ENCODE assay signal across 38 mouse cellular contexts in genomic region chr17:35554321-35554720, GRCm38 (mm10). TPM values are rescaled to one million over a fixed set of nuclear protein-coding genes. Genes with fewer than 3 reads are reported as not detected.
"Had no signal": no experiment of that assay in that cellular context is flagged by ENCODE, and none has a peak within 500 bp of the region (broad histone marks: within the 10 kb centered on the region; RNA-seq: fewer than 3 reads in every experiment).

No protein-coding gene starts in this region.

- H3K27ac ChIP-seq: heart, adult 2 months; heart, embryonic 13.5 days; heart, embryonic 15.5 days; hindbrain, embryonic 14.5 days; intestine, embryonic 15.5 days; layer of hippocampus, adult 2 months; left cerebral cortex, adult 2 months; limb, embryonic 10.5 days; limb, embryonic 12.5 days; liver, embryonic 13.5 days had no signal

- H3K27me3 ChIP-seq: heart, embryonic 13.5 days; heart, embryonic 15.5 days; intestine, embryonic 15.5 days; limb, embryonic 12.5 days; liver, embryonic 13.5 days had no signal

- H3K9ac ChIP-seq: heart, embryonic 13.5 days; heart, embryonic 15.5 days; hindbrain, embryonic 14.5 days; intestine, embryonic 15.5 days; limb, embryonic 12.5 days; liver, embryonic 13.5 days had no signal

- H3K36me3 ChIP-seq: heart, embryonic 13.5 days; heart, embryonic 15.5 days; intestine, embryonic 15.5 days; limb, embryonic 10.5 days; limb, embryonic 12.5 days; liver, embryonic 13.5 days had no signal

- H3K4me1 ChIP-seq: limb, embryonic 10.5 days; limb, embryonic 12.5 days; liver, embryonic 13.5 days had no signal

- H3K4me2 ChIP-seq: heart, embryonic 11.5 days; heart, embryonic 13.5 days; heart, embryonic 15.5 days; hindbrain, embryonic 14.5 days; intestine, embryonic 15.5 days; limb, embryonic 12.5 days; liver, embryonic 11.5 days; liver, embryonic 13.5 days had no signal

- DNase-seq: gastrocnemius, postnatal 14 days; gastrocnemius, postnatal 36 days; heart, adult 11 months; heart, adult 2 months; heart, postnatal 14 days; heart, postnatal 36 days; kidney, adult 18-20 months; kidney, adult 8-10 months; kidney, postnatal 10 days; kidney, postnatal 25 days; kidney, postnatal 4 days; liver; liver, embryonic 13.5 days had no signal

- H3K4me3 ChIP-seq: heart, adult 2 months; heart, embryonic 13.5 days; heart, embryonic 15.5 days; intestine, embryonic 15.5 days; layer of hippocampus, adult 2 months; left cerebral cortex, adult 2 months; limb, embryonic 10.5 days; limb, embryonic 12.5 days; liver, embryonic 13.5 days had no signal

- H3K9me3 ChIP-seq: heart, embryonic 13.5 days; heart, embryonic 15.5 days; intestine, embryonic 15.5 days; limb, embryonic 10.5 days; limb, embryonic 12.5 days; liver, embryonic 13.5 days had no signal

- ATAC-seq: hindbrain, embryonic 16.5 days; inflammation-experienced regulatory T-cells, adult 6 months; intestine, embryonic 15.5 days; intestine, postnatal 0 days had no signal

RNA-seq across cellular contexts. Expression of gene Cdsn, which starts 2.4 kb away (rescaled TPM):
- total RNA-seq: gastrocnemius, postnatal 36 days; hematopoietic stem cell, adult 5-6 weeks had no signal
- polyA plus RNA-seq: inflammation-experienced regulatory T-cells, adult 6 months; kidney, embryonic 14.5 days; limb, embryonic 10.5 days; limb, embryonic 12.5 days; liver, embryonic 11.5 days; liver, embryonic 13.5 days had no signal

RNA-seq across cellular contexts. Expression of gene 2300002M23Rik, which starts 12.9 kb away (rescaled TPM):
- total RNA-seq: gastrocnemius, adult 18-20 months; gastrocnemius, adult 8-10 months; gastrocnemius, postnatal 14 days; gastrocnemius, postnatal 36 days; heart, adult 2 months; heart, postnatal 14 days; heart, postnatal 36 days; hematopoietic stem cell, adult 5-6 weeks; layer of hippocampus, adult 2 months; layer of hippocampus, postnatal 10 days; layer of hippocampus, postnatal 25 days; left cerebral cortex, adult 2 months; left cerebral cortex, postnatal 14 days; left cerebral cortex, postnatal 36 days had no signal
- polyA plus RNA-seq: heart, adult 2 months; heart, embryonic 11.5 days; heart, embryonic 13.5 days; heart, embryonic 15.5 days; heart, postnatal 0 days; hindbrain, embryonic 11.5 days; hindbrain, embryonic 14.5 days; inflammation-experienced regulatory T-cells, adult 6 months; intestine, embryonic 15.5 days; intestine, postnatal 0 days; kidney, embryonic 14.5 days; kidney, embryonic 16.5 days; limb, embryonic 10.5 days; limb, embryonic 12.5 days; liver, embryonic 11.5 days; liver, embryonic 13.5 days had no signal

RNA-seq across cellular contexts. Expression of gene Psors1c2, which starts 21.3 kb away (rescaled TPM):
- total RNA-seq: gastrocnemius, adult 18-20 months; gastrocnemius, adult 8-10 months; gastrocnemius, postnatal 14 days; gastrocnemius, postnatal 36 days; heart, adult 2 months; heart, postnatal 14 days; heart, postnatal 36 days; hematopoietic stem cell, adult 5-6 weeks; layer of hippocampus, postnatal 10 days had no signal
- polyA plus RNA-seq: gonadal fat pad, adult 2 months; heart, adult 2 months; heart, embryonic 11.5 days; intestine, postnatal 0 days had no signal
